Mouse (Mus musculus): ENCODE measurements around the gene Asb8. TPM values are rescaled to one million over a fixed set of nuclear protein-coding genes. Genes with fewer than 3 reads are reported as not detected.

Asb8 gene
- total RNA-seq, 4 experiments from 2014 or later = 50.7 to 55.0 (median 54.3) TPM

- DNase-seq (ENCODE audit: low spot score in 2 of 2) = no peak
These were observed 9.5 kb downstream of the Asb8 start for GRCm38 (mm10) chr15:98155944-98156343.

GRCm38 (mm10) chr15:98155272-98155671 is 10.2 kb downstream of the Asb8 start:
- DNase-seq (ENCODE audit: low spot score in 2 of 2) = no peak

GRCm38 (mm10) chr15:98154631-98155030 is 10.8 kb downstream of the Asb8 start:
- no peak for DNase-seq (ENCODE audit: low spot score in 2 of 2)

- no peak for DNase-seq (ENCODE audit: low spot score in 2 of 2)
These were observed 11.3 kb downstream of the Asb8 start for GRCm38 (mm10) chr15:98154146-98154545.

- DNase-seq (ENCODE audit: low spot score in 2 of 2) = no peak
These were observed 11.8 kb downstream of the Asb8 start for GRCm38 (mm10) chr15:98153625-98154024.

GRCm38 (mm10) chr15:98152916-98153315 is 12.5 kb downstream of the Asb8 start:
- DNase-seq (ENCODE audit: low spot score in 2 of 2) = no peak

- DNase-seq (ENCODE audit: low spot score in 2 of 2) = no peak
These were observed 16.2 kb downstream of the Asb8 start for GRCm38 (mm10) chr15:98149166-98149602.

- DNase-seq (ENCODE audit: low spot score in 2 of 2) = no peak
These were observed 17.1 kb downstream of the Asb8 start for GRCm38 (mm10) chr15:98148356-98148755.

- DNase-seq (ENCODE audit: low spot score in 2 of 2) = peak; percentile 90 to 95
These were observed 19.8 kb downstream of the Asb8 start for GRCm38 (mm10) chr15:98145559-98146181.

- DNase-seq (ENCODE audit: low spot score in 2 of 2) = no peak
These were observed 20.4 kb downstream of the Asb8 start for GRCm38 (mm10) chr15:98144861-98145507.

- DNase-seq (ENCODE audit: low spot score in 2 of 2) = no peak
These were observed 22.9 kb downstream of the Asb8 start for GRCm38 (mm10) chr15:98142515-98142914.

GRCm38 (mm10) chr15:98140809-98141208 is 24.6 kb downstream of the Asb8 start:
- DNase-seq (ENCODE audit: low spot score in 2 of 2) = no peak

- no peak for DNase-seq (ENCODE audit: low spot score in 2 of 2)
These were observed 25.7 kb downstream of the Asb8 start for GRCm38 (mm10) chr15:98139763-98140162.

- DNase-seq (ENCODE audit: low spot score in 2 of 2) = no peak
These were observed 28.6 kb downstream of the Asb8 start for GRCm38 (mm10) chr15:98136871-98137270.

GRCm38 (mm10) chr15:98135671-98136070 is 29.8 kb downstream of the Asb8 start:
- no peak for DNase-seq (ENCODE audit: low spot score in 2 of 2)

GRCm38 (mm10) chr15:98134666-98135065 is 30.8 kb downstream of the Asb8 start:
- no peak for DNase-seq (ENCODE audit: low spot score in 2 of 2)

GRCm38 (mm10) chr15:98134034-98134433 is 31.4 kb downstream of the Asb8 start:
- DNase-seq (ENCODE audit: low spot score in 2 of 2) = peak; percentile 48 to 58

GRCm38 (mm10) chr15:98133471-98133870 is 32.0 kb downstream of the Asb8 start:
- DNase-seq (ENCODE audit: low spot score in 2 of 2) = no peak

GRCm38 (mm10) chr15:98131942-98132655 is 33.3 kb downstream of the Asb8 start:
- no peak for DNase-seq (ENCODE audit: low spot score in 2 of 2)

GRCm38 (mm10) chr15:98131451-98131850 is 34.0 kb downstream of the Asb8 start:
- DNase-seq (ENCODE audit: low spot score in 2 of 2) = no peak

GRCm38 (mm10) chr15:98131001-98131400 is 34.4 kb downstream of the Asb8 start:
- no peak for DNase-seq (ENCODE audit: low spot score in 2 of 2)

GRCm38 (mm10) chr15:98120831-98121230 is 44.6 kb downstream of the Asb8 start:
- DNase-seq (ENCODE audit: low spot score in 2 of 2) = no peak

All from layer of hippocampus, adult 8-10 months (tissue).